Mouse (Mus musculus) embryonic fibroblast, embryonic 13.5 days (primary cell): ENCODE results near the gene Lgr4.

ENCODE experiments used
- CTCF ChIP-seq: IDR thresholded peaks from 2 replicates; pipeline ENCODE4 v1.5.1; 2011; ENCODE audit warnings: mild to moderate bottlenecking, control low read depth, low read length, moderate library complexity, borderline replicate concordance; ENCODE audit not compliant: insufficient read depth
- POLR2A ChIP-seq: IDR thresholded peaks from 2 replicates; pipeline ENCODE4 v1.6.1; 2011; ENCODE audit warnings: low read depth, mild to moderate bottlenecking, control low read depth, low read length, moderate library complexity

DNA sequence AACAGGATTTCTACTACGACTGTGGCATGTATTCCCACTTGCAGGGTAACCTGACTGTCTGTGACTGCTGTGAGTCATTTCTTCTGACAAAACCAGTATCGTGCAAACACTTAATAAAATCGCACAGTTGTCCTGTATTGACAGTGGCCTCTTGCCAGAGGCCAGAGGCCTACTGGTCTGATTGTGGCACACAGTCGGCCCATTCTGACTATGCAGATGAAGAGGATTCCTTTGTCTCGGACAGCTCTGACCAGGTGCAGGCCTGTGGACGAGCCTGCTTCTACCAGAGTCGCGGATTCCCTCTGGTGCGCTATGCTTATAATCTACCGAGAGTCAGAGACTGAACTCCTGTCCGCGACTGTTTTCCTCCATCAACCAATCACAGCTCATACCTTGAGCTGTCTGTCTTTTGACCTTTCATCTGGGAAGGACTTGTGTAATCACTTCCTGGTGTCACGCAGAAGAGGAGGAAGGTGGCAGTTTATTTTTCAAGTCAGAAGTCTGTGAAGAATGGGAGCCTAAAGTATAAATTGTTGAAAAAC, 94.8 kb downstream of the Lgr4 start:
- TF ChIP-seq CTCF = no peak
- no peak for TF ChIP-seq POLR2A
